Mouse (Mus musculus): Measurements from ENCODE around the gene Rabif.
"Not testable (repeated sequence)": the region's sequence is repeated elsewhere in the genome, so short reads cannot be mapped to it uniquely, and the experiment has no call there.

Rabif gene

GRCm38 (mm10) chr1:134513312-134513860 is 18.9 kb downstream of the Rabif start:
- no peak for DNase-seq

DNA sequence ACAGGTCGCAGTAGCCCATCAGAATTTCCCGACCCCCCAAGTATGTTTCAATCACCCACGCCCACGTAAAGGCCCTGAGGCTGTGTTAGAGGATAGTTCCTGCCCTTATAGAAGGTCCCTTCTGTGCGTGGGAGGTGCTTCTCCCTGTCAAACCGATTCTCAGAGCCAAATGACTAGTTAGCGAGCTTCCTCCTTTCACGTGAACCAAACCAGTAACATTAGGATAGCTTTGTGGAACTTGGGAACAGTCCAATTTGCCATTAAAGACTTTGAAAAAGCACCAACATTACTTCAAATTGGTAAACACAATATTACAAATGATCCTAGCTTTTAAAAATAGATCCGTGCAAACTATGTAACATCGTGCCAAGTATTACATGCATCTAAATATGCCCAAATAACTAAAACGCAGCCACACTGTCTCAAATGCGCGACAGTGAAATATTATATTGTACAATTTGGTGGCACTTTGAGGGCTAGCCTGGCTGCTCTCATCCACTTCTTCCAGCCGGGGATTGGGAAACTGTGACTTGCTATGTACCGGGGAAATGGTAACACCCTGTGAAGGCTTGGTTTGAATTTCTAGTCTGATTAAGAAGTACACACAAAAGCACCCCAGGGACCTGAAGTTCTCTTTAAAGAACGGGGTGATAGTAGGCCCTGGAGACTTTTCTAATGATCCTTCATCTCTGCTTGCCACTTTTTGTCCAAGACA is 19.6 kb downstream of the Rabif start:
- no peak for DNase-seq

GRCm38 (mm10) chr1:134515891-134516290 is 21.4 kb downstream of the Rabif start:
- DNase-seq, result no peak

GRCm38 (mm10) chr1:134516491-134517198 is 22.2 kb downstream of the Rabif start:
- DNase-seq, result no peak

DNA sequence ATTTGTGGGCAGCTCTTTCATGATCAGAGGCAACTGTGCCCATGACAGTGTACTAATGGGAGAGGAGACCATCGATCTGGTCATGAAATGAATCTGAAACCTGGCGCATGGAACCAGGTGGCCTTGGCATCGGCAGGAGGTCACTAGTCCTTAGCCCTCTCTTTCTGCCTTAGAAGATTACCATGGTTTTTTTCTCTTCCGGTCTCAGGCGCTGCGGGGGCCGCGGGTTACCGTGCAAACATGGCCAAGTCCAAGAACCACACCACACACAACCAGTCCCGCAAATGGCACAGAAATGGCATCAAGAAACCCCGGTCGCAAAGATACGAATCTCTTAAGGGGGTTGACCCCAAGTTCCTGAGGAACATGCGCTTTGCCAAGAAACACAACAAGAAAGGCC is 23.4 kb downstream of the Rabif start:
- not testable (repeated sequence) for DNase-seq

DNA sequence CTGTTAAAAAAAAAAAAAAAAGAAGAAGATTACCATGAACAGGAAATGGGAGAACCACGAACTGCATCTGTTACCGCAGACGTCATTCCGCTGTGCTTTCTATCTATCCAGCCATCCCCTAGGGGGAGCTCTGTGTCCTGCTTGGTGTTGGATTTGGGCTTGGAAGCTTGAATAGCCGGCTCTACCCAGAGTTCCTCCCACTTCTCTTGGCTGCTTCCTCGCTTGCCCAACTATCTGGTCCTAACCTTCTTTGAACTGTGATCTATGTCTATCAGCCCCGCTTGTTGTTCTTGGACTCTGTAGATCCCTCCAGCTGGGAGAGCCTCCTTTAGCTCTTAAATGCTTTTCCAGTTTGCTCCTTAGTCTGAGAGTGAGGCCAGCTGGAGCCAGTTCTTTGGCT is 24.2 kb downstream of the Rabif start:
- DNase-seq, result peak; percentile 87

GRCm38 (mm10) chr1:134519201-134519600 is 24.8 kb downstream of the Rabif start:
- not testable (repeated sequence) for DNase-seq

DNA sequence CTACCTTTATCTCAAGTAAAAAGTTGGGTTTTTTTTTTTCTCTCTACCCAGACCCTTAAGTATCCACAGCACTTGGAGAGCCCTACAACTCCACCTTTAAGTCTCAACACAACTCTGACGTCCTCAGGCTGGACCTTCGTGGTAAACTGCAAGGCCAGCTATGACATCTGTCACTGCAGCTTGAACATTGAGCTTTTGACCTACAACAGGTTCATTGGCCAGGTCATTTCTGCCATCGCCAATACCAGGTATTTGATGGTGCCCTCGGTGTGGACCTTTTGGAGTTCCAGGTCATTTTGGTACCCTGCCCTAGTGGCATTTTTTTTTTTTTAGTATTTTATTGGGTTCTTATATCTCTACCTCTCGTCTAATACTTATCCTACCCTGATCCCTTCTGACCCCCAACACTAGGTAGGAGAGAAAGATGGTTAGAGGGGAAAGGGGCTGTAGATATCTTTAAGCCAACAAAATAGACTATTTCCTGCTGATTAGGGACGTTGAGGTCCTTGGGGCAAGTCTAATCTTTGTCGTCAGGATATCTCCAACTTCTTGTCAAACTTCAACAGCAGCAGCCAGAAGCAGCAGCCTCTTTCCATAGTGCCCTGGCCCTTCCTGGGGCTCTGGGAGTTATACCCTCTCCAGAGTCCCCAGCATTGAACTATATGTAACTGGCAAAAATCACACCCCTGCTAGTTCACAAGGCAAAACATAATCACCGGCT is 25.7 kb downstream of the Rabif start:
- no peak for DNase-seq

GRCm38 (mm10) chr1:134521163-134521562 is 26.7 kb downstream of the Rabif start:
- DNase-seq, result no peak

- DNase-seq, result no peak
Observed at GRCm38 (mm10) chr1:134522325-134522724, 27.9 kb downstream of the Rabif start.

- no peak for DNase-seq
Observed at GRCm38 (mm10) chr1:134524424-134524823, 30.0 kb downstream of the Rabif start.

DNA sequence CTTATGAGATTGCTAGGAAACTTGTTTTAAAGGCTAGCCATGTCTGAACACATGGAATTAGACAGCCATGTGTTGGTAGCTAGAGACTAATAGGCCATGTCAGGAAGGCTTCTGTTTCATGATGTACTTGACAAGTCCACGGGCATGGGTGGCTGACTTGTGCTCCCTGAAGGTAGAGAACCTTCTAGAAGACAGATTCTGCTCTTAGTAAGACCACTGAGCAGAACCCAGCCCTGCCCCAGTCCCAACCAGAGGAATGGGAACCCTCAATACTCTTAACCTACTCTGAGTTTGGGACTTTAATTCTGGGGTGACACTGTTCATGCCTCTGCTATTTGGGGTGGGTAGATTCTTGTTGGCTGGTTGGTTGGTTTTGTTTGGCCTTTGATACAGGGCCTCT is 30.6 kb downstream of the Rabif start:
- DNase-seq, result no peak

DNA sequence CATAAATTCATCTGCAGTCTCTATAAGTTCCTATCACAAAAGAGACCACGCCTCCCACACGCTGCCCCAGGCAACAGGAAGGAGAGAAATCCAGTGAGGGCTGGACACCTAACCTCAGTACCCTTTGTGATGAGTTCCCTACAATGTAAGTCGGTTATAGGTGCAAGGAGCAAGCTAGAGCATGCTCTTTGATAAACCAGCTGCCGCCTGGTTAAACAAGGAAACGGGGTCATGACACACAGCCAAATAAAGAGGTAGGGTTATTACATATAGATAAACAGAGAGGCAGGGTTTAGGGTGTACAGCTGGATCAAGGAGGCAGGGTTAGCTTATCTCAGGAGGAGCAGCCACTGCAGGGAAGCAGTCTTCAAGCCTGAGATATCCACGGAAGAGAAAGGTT is 32.3 kb downstream of the Rabif start:
- no peak for DNase-seq

- peak; percentile 42 for DNase-seq
Observed at GRCm38 (mm10) chr1:134530618-134531017, 36.2 kb downstream of the Rabif start.

GRCm38 (mm10) chr1:134533710-134534109 is 39.3 kb downstream of the Rabif start:
- DNase-seq, result not testable (repeated sequence)

DNA sequence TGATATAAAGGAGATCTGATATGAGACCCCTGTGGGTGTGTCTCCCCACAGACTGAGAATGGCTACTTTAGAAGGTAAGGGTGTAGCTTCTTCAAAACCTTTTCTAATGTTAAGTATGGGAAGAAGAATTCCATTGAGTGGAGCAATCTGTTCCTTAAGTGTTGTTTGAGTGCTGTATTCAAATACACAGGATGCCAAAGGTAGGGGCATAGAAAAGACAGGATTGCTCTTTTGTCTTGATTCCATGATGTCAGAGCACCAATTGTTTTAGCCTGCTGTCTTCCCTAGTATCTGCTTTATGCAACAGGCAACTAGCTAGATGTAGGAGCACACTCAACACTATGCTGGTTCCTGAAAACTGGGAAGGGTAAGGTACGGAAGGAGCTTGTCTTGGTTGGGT is 40.6 kb downstream of the Rabif start:
- DNase-seq, result no peak

DNA sequence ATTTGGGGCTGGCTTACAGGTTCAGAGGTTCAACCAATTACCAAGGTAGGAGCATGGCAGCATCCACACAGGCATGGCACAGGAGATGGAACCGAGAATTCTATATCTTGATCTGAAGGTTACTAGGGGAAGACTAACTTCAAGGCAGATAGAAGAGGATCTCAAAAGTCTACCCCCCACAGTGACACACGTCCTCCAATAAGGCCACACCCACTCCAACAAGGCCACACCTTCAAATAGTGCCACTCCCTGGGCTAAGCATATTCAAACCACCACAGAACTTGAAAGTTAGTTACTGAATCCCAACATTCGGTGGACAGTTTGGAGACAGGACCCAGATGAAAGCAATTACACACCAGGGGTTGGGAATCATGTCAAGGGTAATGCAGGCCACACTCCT is 41.1 kb downstream of the Rabif start:
- no peak for DNase-seq

DNA sequence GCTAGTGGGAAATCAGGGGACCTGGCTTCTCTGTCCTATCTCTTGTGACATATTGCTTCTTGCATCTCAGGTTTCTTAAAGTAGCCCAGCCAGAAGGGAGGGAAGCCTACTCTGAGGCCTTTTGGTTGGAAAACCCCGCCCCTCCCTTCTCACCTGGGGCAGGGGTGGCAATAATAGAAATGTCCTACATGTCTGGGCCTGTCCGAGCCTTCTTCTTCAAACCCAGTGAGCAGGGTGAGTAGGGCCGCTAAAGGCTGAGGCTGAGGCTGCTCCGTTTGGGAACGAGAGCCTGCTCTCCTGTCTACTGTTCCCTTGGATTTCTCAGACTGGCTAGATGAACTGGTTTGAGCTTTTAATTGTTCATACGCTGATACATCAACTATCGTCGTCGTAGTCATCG is 46.2 kb downstream of the Rabif start:
- no peak for DNase-seq

- no peak for DNase-seq
Observed at GRCm38 (mm10) chr1:134548231-134548630, 53.8 kb downstream of the Rabif start.

DNA sequence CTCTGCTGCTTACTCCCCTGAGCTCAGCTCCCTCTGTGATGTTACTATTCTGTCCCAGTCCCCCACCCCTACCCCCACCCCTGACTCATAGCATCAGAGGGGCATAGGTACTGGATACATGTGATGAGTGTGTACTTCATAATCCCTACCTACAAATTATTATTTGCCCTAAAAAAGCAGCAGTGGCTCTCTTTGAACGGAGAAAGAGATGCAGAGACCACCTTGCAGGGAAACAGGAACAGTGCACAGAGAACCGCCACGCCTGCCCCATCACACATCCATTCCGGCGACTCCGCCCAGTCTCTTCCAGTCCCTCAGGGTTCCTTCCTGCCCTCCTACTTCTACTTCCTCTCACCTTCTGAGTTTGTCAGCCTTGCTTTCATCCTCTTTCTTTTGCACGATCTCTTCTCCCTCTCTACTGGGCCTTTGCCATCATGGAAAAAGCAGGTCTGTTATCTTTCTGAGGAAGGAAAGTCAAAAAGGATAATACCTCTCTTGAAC is 55.2 kb downstream of the Rabif start, which contains the start of gene Mgat4e:
Mgat4e (minus strand) TSS at position 51 of the 501 bp plus-strand sequence.
- no peak for DNase-seq

DNA sequence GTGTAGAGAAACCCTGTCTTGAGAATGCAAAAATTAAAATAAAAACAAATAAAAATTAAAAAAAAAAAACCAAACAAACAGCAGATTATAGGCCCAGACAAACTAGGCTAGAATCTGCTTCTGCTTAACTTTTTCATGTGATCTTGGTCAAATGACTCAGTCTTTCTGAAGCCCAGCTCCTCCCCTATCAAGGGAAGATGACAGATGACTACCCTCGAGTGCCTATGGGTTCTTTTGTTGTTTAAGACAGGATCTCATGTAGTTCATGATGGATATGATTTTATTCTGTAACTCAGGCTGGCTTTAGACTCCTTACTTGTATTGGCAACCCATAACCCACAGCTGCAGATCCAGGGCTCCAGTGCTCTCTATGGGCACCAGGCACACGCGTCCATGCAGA is 57.4 kb downstream of the Rabif start:
- DNase-seq, result no peak

GRCm38 (mm10) chr1:134552396-134552795 is 57.9 kb downstream of the Rabif start:
- DNase-seq, result no peak

DNA sequence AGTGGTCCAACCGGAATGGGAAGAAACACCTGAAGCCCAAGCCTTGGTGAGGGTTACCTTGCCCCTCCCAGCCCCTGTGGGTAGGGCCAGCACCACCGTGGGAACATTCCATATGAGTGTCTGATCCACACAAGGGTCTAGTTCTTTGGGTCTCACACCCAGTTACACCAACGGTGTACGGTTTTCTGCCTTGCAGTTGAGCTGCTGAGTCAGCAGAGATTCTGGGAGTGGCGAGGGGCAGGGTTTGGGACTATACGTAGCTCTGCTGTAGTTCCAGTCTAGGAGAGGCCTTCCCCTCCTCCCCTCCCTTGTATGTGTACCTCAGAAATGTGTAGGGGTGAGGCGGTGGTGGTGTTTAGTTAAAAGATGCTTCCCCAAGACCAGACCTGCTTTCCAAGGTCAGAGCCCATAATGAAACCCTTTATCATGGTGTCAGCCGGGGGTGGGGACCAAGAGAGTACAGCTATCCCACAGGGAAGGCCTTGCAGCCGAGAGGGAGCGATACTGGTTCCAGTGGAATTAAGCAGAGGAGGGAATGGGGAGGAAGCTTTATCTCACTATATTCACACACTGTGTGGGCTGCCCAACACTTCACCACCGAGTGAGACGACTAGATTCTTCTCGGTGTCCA is 60.9 kb downstream of the Rabif start:
- no peak for DNase-seq
